Mouse (Mus musculus): ENCODE measurements around the gene Eif2b5. TPM values are rescaled to one million over a fixed set of nuclear protein-coding genes. Genes with fewer than 3 reads are reported as not detected.
"Not testable (repeated sequence)": the region's sequence is repeated elsewhere in the genome, so short reads cannot be mapped to it uniquely, and the experiment has no call there.

Gene Eif2b5
- total RNA-seq (2021): 10 to 100 TPM; 55.9 to 59.8 TPM

DNA sequence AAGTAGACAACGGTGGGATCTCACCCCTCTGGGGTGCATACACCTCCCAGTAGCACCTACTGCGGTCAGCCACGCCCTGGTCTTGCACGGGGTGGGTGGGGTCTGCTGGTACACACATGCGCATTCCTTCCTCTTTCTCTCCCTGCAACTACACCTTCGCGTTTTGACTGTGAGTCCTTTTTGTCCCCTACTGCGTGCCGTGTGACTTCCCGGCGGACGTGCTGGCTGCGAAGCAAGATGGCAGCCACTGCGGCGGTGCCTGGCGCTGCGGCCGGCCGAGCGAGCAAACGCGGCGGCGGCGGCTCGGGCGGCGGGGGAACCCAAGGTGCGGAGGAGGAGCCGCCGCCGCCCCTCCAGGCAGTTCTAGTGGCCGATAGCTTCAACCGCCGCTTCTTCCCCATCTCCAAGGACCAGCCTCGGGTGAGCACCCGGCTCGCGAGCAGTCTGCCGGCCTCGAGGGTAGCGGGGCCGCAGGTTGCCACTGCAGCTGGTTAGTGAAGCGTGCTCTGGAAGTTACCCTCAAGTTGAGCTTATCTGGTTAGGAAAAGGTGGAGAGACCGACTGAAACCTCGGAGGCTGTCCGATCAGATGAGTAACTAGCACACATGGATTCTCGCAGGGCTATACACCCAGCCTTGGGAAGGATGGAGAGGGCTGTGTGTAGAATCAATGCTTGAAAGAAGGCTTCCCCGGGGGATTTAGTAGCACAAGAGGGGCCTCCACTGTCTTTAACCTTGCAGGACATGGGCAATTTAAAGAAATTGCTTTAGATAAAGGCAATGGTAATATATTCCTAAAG, at the start of gene Eif2b5:
TSS of gene Eif2b5 (plus strand) at position 141 of the 799 bp plus-strand sequence.
- peak; percentile 92 for DNase-seq

DNA sequence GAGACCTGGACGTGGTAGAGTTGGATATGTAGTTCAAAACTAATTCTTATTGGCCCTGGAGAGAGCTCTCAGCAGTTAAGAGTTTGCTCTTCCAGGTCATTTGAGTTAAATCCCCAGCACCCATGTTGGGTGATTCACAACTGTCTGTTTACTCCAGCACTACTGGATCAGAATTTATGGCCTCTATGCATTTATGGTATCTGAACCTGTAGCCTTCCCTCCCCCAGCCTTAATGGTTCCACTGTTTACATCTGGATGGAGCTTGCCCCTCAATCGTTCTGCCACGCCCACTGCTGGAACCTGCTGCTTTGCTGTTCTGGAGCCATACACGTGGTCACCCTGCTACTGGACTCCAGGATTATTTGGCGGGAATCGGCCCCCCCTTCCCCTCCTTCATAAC, 46.8 kb upstream of the Eif2b5 start:
- no peak for DNase-seq

DNA sequence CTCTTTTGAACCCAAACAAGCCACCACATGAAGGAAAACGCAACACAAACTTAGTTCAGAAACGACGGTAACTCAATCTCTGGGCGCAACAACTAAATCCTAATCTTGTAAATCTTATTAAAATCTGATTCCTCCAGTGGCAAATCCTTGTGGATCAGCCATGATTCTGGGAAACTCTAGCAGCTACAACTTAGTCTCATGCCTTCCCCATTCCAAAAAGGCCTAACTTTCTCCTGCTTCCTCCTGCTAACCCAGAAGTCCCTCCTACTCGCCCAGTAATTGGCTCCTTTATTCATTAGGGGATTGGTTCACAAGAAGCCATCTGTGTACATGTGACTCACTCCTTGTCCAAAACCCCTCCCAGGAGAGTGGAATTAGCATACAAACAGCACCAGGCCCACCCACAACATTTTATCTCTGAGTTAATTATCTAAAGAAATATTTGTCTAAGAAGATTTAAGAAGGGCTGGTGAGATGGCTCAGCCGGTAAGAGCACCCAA, 44.4 kb upstream of the Eif2b5 start:
- DNase-seq: no peak

DNA sequence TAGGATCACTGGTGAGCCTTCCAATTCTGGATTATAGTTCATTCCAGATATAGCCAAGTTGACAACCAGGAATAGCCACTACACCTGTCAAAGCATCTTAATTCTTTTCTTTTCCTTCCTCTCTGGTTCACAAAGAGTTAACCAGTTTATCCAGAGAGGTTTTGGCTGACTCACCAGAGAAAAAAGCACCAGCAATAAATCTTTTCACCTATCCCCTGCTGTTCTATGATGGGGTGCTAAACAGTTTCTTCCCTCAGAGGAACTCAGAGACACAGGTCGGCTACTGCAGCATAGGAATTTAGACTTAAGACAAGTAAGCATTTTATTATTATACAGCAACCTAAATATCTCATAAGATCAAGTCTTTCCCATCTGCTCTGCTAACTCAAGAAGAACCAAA, 42.5 kb upstream of the Eif2b5 start:
- no peak for DNase-seq

DNA sequence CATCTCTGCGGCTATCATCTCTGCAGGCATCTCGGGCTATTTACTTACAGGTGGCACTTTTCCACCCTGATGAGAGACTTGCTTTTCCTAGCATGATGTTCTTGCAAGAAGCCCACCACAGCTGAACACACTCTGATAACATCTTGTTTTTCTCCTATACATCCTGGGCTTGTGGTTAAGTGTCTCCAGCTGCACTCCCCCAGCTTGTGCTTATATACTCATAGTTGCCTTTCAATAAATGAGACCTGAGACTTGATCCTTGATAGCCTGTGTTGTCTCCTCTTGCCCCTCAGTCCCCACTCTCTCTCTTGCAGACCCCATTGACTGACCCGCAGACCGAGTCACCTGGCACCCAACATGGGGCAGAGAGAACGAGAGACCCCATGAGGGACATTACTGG, 39.9 kb upstream of the Eif2b5 start:
- not testable (repeated sequence) for DNase-seq

DNA sequence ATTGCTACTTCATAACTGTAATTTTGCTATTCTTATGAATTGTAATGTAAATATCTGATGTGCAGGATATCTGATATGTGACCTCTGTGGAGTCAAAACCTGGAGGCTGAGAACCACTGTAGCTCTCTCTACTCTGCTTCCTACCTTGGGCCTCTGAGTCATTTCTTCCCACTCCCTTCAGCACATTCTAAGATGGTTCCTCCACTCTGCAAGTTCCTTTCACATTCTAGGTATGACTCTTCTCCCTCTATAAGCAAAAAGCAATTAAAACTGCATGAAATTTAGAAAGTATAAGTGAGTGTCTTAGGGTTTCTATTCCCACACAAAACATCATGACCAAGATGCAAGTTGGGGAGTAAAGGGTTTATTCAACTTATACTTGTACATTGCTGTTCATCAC, 33.9 kb upstream of the Eif2b5 start:
- no peak for DNase-seq

DNA sequence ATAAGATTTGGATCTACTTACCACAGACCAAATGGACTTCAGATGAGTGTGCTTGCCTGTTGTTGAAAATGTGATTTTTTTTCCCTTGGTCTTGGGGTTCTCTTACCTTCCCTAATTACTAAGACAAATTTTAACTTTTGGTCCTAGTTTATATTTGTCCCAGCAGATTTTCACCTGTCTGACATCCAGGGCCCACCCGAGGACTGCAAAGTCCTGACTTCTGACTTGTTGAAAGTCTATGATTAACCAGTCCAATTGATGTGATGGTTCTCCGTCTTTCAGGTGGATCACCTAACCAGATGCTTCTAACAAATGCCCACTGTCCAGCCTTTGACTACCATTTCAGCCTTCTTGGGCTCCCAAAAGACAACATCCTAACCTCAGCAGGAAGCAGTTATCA, 27.6 kb upstream of the Eif2b5 start:
- DNase-seq: no peak

DNA sequence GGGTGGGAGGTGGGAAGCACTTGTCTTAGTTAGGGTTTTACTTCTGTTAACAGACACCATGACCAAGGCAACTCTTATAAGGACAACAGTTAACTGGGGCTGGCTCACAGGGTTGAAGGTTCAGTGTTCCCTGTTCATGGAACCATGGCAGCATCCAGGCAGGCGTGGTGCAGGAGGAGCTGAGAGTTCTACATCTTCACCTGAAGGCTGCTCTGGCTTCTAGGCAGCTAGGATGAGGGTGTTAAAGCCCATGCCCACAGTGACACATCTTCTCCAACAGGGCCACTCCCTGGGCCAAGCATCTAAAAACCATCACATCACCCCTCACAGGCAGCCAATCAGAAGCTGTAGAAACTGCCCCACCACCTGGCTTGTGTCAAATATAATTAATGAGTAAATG, 26.9 kb upstream of the Eif2b5 start:
- DNase-seq: no peak

DNA sequence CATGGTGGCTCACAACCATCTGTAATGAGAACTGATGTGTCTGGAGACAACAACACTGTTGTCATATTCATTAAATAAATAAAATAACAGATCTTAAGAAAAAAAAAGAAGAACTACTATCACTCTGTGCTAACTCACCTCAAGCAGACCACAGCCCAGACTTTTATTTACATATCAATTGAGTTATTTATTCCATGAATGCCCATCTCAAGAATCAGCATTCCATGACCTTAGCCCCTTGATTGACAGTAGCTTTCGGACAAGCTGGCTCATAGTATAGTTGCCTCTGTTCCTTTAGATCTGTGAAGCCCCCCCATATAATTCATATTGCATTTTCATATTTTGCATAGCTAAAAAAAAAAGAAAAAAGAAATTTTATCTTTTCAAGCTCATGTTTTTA, 24.9 kb upstream of the Eif2b5 start:
- DNase-seq: no peak

DNA sequence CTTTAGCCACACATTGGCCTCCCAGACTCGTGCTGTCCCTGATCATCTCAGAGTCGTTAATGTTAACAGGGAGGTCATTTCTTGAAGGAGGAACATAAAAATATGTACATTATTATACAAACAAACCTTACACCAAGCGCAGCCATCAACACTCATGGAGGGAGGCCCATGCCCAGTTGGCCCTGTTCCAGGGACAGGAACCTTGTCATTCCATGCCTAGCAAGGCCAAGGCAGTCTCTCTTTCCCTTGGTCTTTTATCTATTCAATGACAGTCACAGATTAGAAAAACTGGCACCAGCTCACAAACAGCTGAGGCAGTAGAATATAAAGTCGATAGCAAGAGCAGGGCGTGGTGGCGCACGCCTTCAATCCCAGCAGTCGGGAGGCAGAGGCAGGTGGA, 24.4 kb upstream of the Eif2b5 start:
- no peak for DNase-seq

DNA sequence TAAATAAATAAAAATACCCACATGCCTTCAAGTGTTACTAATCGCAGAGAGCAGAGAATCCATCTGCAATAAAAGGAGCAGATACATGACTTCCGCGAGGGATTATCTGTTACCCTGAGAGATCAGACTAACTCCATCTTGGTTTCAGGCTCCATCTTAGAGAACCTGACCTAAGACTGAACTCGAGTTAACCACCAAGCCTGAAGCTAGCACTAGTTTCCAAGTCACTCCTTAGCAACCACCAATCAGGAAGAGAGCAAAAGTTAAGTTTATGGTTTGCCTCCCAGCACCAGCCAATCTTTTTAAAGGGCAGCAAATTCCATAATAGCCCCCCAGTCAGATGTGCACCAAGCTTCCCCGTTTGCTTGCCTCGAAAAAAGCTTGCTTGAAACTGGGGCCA, 23.8 kb upstream of the Eif2b5 start:
- no peak for DNase-seq

DNA sequence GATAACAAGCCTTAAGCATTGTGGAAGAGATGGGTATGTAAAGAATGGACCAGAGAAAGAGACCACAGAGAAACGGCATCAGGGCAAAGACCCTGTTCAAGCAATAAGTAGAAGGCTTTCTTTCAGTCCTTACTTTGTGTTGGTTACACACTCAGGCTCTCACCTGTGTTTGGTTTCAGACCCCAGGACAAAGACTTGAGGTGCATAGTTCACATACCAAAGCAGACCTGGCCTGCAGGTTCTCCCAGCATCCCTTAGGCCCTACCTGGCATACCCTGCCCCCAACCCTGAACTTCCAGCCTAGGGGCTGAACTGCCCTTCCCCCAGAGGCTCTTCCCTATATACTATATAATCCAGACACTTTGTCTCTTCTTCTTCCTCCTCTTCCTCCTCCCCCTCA, 23.3 kb upstream of the Eif2b5 start:
- DNase-seq: no peak

DNA sequence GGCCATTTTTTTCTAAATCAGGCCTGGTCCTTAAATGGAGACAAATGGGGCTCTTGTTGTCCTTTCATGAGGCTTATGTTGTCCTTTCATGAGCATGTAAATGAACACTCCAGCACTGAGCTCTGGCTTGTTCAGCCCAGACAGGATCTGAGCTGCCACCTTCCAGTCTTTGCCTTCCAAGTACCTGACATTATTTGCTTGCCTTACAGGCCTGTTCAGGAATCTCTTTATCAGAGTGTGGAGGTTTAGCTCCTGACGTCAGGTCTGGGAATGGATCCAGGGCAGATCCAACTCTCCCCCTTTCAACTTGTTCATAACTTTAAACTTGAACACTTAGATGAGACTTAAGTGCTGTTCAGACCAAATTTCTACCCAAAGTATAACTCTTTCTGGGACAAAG, 21.8 kb upstream of the Eif2b5 start:
- DNase-seq: peak; percentile 88

DNA sequence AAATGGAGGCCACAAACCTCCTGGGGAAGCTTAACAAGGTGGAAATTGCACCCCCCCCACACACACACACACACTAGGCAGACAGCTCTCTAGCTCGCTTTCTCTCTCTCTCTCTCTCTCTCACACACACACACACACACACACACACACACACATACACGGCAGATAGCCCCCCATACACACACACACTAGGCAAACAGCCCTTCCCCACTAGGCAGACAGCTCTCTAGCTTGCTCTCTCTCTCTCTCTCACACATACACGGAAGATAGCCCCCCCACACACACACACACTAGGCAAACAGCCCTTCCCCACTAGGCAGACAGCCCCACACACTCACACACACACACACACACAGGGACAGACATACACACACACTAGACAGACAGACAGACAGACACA, 21.3 kb upstream of the Eif2b5 start:
- no peak for DNase-seq

DNA sequence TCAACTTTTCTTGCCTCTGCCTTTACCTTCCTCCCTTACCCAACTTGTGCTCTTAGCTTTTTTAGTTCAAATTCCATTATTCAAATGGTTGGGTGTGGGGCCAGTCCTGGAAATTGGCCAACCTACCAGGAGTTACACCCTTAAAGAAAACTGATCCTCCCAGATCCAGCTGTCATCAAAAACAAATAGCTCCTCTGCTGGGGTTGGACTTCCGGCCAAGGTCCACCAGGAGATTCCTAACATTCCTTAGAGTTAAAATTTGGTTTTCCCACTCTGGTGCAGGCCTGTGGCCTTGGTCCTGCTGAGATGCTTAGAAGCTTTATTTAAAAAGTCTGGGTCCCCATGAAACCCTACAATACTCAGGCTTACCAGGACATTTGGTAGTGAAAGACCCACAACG, 20.1 kb upstream of the Eif2b5 start:
- DNase-seq: no peak

DNA sequence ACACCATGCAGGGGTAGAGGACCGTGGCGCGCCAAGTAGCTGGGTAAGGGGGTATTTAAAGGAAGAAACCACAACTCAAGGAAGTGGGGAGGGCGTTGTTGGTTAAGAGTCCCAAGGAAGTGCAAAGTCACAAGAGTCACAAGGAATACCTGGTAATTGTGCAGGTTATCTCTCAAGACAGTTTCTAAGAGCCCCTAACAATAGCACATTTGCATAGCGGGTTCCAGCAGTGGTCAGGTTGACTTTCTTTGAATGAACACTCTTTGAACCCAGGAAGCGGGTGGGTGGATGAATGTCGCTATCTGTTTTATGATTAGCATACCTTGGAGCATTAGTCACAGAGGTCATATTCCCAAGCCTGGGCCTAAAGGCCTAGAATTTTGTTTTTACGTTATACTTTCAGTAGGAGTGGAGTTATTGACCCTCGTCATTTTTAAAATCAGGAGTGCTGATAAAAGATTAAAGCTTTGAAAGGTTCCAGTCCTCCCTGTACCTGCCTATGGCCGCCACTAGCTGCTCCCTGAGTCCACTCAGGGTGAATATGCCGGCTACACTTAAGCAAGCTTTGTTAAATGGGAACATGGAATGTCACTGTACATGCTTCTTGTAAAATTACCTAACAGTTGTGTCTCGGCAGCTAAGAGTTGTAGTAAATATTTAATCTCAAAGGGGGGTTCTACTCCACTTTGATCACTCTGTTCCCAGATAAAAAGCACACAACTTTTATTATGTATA, 19.4 kb upstream of the Eif2b5 start:
- DNase-seq: not testable (repeated sequence)

DNA sequence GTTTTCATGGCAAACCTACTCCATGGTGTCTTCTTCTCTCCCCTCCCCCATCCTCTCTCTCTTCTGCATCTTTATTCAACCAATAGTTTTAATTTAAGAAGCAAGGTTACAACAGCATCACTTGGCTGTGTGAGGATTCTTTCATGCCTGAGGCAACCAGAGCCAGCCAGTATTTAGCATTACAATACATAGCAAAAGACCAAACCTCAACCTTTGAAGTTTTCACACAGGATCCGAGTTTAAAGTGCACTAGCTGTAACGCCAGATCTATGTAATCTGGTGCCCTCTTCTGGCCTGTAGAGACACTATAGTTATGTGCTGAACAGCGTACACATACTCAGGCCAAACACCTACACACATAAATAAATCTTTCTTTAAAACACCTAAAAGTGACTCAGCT, 18.5 kb upstream of the Eif2b5 start:
- no peak for DNase-seq

DNA sequence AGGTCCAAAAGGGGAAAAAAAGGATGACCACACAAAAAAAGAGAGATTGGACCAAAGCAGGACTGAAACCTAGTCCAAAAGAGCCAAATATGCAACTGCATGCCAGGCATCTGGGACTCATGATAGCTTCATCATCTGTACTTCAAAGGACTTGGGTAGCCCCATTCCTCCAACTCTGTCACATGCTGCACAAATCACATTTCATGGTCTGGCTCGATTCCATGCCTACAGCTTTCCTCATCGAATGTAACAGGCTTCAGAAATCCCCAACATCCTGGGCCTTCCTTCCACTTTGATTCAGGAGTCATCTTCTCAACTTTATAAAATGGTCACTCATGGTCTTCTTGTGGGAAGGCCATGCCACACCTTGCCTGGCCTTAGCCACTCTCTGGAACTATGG, 16.9 kb upstream of the Eif2b5 start:
- DNase-seq: no peak

DNA sequence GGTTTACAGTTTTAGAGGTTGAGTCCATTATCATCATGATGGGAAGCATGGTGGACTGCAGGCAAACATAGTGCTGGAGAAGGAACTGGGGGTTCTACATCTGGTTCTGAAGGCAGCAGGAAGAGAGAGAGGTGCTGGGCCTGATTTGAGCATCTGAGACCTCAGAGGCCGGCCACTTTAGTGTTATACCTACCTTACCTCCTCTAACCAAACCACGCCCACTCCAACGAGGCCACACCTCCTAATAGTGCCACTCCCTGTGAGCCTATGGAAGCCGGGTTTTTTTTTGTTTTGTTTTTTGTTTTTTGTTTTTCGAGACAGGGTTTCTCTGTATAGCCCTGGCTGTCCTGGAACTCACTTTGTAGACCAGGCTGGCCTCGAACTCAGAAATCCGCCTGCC, 14.9 kb upstream of the Eif2b5 start:
- DNase-seq: not testable (repeated sequence)

DNA sequence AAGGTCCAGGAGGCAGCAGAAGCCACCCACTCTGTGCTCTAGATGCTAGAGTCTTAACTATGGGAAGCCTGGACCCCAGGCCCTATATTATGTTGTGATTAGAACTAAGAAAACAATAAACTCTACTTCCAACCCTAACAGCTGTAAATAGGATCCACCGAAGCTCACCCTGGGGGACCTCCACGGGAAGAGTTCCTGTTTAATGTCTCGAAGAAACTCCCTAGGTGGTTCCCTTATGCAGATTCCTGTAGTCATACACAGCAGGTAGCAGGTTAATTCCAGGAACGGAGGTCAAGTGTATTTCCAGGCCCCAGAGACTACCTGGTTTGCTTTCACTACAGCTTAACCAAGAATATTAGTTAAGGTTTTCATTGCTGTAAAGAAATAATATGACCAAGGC, 13.6 kb upstream of the Eif2b5 start:
- no peak for DNase-seq

DNA sequence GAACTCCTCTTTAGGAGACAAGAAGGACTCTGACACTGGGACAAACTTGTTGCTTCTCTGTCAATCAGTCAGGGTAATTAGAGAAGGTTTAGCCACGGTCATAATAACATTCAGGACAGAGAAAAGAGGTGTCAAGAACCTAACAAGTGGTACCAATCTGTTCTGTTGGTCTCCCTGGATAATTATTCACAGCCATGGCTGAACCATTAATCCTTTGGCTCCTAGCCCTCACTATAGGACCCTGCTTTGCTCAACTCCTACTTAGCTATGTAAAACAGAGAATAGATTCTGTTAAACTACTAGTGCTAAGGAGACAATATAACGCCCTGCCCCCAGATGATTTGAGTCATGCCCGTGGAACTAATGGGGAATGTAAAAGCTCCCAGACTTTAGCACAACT, 12.6 kb upstream of the Eif2b5 start:
- DNase-seq: no peak

DNA sequence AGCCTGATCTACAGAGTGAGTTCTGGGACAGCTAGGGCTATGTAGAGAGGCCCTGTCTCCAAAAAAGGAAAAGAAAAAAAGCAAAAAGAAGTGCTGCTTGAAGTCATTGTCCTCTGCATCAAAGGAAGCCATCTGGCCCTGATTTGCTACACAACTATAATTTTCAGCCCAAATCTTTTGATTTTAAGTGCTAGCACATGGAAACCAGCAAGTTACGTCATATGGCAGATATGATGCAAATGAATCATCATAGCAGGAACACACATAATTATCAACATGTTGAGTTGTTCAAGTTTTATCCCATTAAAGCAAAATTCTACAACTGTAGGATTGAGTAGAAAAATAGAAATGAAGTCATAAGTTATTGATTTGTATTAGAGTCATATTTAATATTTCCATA, 10.5 kb upstream of the Eif2b5 start:
- no peak for DNase-seq

DNA sequence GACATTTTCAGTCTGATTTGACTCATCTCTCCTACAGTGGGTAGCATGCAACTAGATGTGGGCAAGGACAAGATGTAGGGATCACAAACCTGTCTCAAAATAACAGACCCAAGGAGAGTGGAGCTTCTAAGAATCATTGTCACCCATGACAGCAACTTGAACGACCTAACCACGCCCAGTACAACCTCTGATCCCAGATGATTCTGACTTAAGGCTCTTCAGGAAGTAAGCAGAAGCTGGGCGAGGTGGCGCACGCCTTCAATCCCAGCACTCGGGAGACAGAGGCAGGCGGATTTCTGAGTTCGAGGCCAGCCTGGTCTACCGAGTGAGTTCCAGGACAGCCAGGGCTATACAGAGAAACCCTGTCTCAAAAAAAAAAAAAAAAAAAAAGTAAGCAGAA, 9.9 kb upstream of the Eif2b5 start:
- not testable (repeated sequence) for DNase-seq

DNA sequence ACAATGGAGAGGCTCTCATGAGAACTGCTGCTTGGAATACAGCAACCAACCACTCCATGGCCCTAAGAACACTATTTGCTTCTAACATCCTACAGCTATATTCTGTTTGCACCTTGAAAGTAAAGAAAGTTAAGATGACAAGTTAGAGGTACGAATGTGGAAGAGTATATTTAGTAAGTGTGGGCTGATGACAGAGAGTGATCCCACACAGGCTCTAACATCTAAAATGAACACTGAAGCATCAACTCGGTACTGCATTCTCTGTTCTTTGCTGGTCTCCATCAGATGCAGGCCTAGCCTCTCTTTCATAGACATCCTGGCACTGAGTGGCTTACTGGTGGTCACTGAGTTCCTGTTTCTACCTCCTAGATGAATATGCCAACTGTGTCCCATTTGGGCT, 9.4 kb upstream of the Eif2b5 start:
- no peak for DNase-seq

Data from heart, postnatal 4 days (tissue).